Mouse (Mus musculus) lung, adult 2 months (tissue): Measurements from ENCODE around the gene Mfsd4b4.

Experiments
- CTCF ChIP-seq: fragments of 200-500 bp; IDR thresholded peaks from 2 replicates; pipeline ENCODE4 v1.5.1; 2011; ENCODE audit warnings: mild to moderate bottlenecking, low read length, control low read depth; ENCODE audit not compliant: insufficient read depth
- POLR2A ChIP-seq: fragments of 200-500 bp; IDR thresholded peaks from 2 replicates; pipeline ENCODE4 v1.6.1; 2011; ENCODE audit warnings: low read depth, mild to moderate bottlenecking, control low read depth, low read length, borderline replicate concordance; ENCODE audit errors: extremely low read depth

GRCm38 (mm10) chr10:39908768-39909441 is 9.9 kb upstream of the Mfsd4b4 start:
- TF ChIP-seq CTCF (no peak), POLR2A (no peak)
